Mouse (Mus musculus) midbrain, postnatal 0 days (tissue): ENCODE measurements around the gene Ugt1a7c. TPM values are rescaled to one million over a fixed set of nuclear protein-coding genes. Genes with fewer than 3 reads are reported as not detected.
"Not testable (repeated sequence)": the region's sequence is repeated elsewhere in the genome, so short reads cannot be mapped to it uniquely, and the experiment has no call there.

Source experiments
- ATAC-seq: fragments of 200-750 bp; cut with Nextera tagmentation; 2 replicates; pipeline ENCODE4 v1.8.0; 2017; ENCODE audit warnings: moderate number of reproducible peaks, mild to moderate bottlenecking, moderate TSS enrichment, moderate library complexity; ENCODE audit not compliant: low FRiP score
- DNase-seq: peaks from one replicate; pipeline ENCODE4 v3.0.0-alpha.2; 2015; ENCODE audit warnings: low spot score
- H3K27ac ChIP-seq: fragments of 300-500 bp; sonication (generic); 2 replicates; pipeline ENCODE4 v1.5.1; 2014; ENCODE audit warnings: low read depth, mild to moderate bottlenecking, low read length, mixed read lengths
- H3K27me3 ChIP-seq: fragments of 300-500 bp; sonication (generic); 2 replicates; pipeline ENCODE4 v1.6.1; 2014; ENCODE audit warnings: low read length, control low read depth, mixed read lengths; ENCODE audit not compliant: insufficient read depth
- H3K36me3 ChIP-seq: fragments of 300-500 bp; sonication (generic); 2 replicates; pipeline ENCODE4 v1.6.1; 2014; ENCODE audit warnings: low read length, control low read depth, mixed read lengths; ENCODE audit not compliant: insufficient read depth
- H3K4me1 ChIP-seq: fragments of 300-500 bp; sonication (generic); 2 replicates; pipeline ENCODE4 v1.6.1; 2014; ENCODE audit warnings: mild to moderate bottlenecking, control low read depth, antibody characterized with exemption, low read length, mixed read lengths; ENCODE audit not compliant: insufficient read depth
- H3K4me2 ChIP-seq: fragments of 300-500 bp; sonication (generic); 2 replicates; pipeline ENCODE4 v1.6.1; 2014; ENCODE audit warnings: low read depth, mild to moderate bottlenecking, low read length, mixed read lengths; ENCODE audit not compliant: poor library complexity, severe bottlenecking
- H3K4me3 ChIP-seq: fragments of 300-500 bp; sonication (generic); 2 replicates; pipeline ENCODE4 v1.5.1; 2014; ENCODE audit warnings: low read depth, mild to moderate bottlenecking, low read length, moderate library complexity
- H3K9ac ChIP-seq: fragments of 300-500 bp; sonication (generic); replicated peaks from 2 replicates; pipeline ENCODE4 v1.6.1; 2014; ENCODE audit warnings: mild to moderate bottlenecking, low read length, moderate library complexity, mixed read lengths; ENCODE audit not compliant: poor library complexity, severe bottlenecking
- H3K9me3 ChIP-seq: fragments of 300-500 bp; sonication (generic); 2 replicates; pipeline ENCODE4 v1.6.1; 2016; ENCODE audit warnings: low read length, control low read depth
- CTCF ChIP-seq: IDR thresholded peaks from 2 replicates; pipeline ENCODE4 v1.5.1; 2016; ENCODE audit warnings: antibody characterized with exemption, mild to moderate bottlenecking
- WGBS: fragments of 180-500 bp; shearing (Covaris S2); extraction: QIAGEN DNeasy Blood & Tissue Kit; methylation state at CpG from one replicate; pipeline ENCODE4 v1.1.7; 2014; 5-methylcytosine and 5-hydroxymethylcytosine counted together
- polyA plus RNA-seq: library from polyadenylated mRNA; unstranded; fragments of >200 nt; fragmentation: Nextera tagmentation; extraction: Ambion mirVana; gene quantifications from 2 replicates; pipeline ENCODE4 v1.2.1, GENCODE M21; 2015
- total RNA-seq: library from RNA; depleted of rRNA; stranded (reverse); fragments of >200 nt; gene quantifications from 2 replicates; pipeline ENCODE4 v1.2.3, GENCODE M21; 2014

Gene Ugt1a7c
- total and polyA plus RNA-seq, 2 experiments from 2014 or later: 1.5 to 1.6 TPM

- peaks cover 28% of the 10 kb centered on the region for H3K9me3 ChIP-seq
- H3K36me3 ChIP-seq: no peaks in the 10 kb centered on the region
- H3K9ac ChIP-seq: no peak overlapping the region
- ATAC-seq (no peak), DNase-seq (peak; percentile 3)
- H3K4me3 ChIP-seq: no peak overlapping the region
- H3K27ac ChIP-seq: no peak overlapping the region
- TF ChIP-seq CTCF: no peak
- 47% methylated on average over 4 of the region's 4 CpGs for WGBS
- no peak overlapping the region for H3K4me2 ChIP-seq
- H3K4me1 ChIP-seq: no peaks in the 10 kb centered on the region
- H3K27me3 ChIP-seq: no peaks in the 10 kb centered on the region
Measured at GRCm38 (mm10) chr1:88218591-88218990, 123.7 kb downstream of the Ugt1a7c start.

- WGBS: 21% methylated on average over 1 of the region's 1 CpGs
- no peak overlapping the region for H3K9ac ChIP-seq
- H3K27ac ChIP-seq: no peak overlapping the region
- no peaks in the 10 kb centered on the region for H3K4me1 ChIP-seq
- no peak overlapping the region for H3K4me3 ChIP-seq
- no peaks in the 10 kb centered on the region for H3K27me3 ChIP-seq
- H3K36me3 ChIP-seq: no peaks in the 10 kb centered on the region
- DNase-seq: no peak
- ATAC-seq: no peak
- H3K9me3 ChIP-seq: peaks cover 23% of the 10 kb centered on the region
- no peak overlapping the region for H3K4me2 ChIP-seq
- TF ChIP-seq CTCF: no peak
Measured at GRCm38 (mm10) chr1:88219054-88219453, 124.2 kb downstream of the Ugt1a7c start.

GRCm38 (mm10) chr1:88220336-88220735, 125.5 kb downstream of the Ugt1a7c start:
- no peak for TF ChIP-seq CTCF
- Histone ChIP-seq H3K9ac (no peak overlapping the region), H3K36me3 (no peaks in the 10 kb centered on the region), H3K9me3 (peaks cover 13% of the 10 kb centered on the region), H3K4me2 (no peak overlapping the region), H3K4me1 (no peaks in the 10 kb centered on the region), H3K27me3 (no peaks in the 10 kb centered on the region), H3K27ac (no peak overlapping the region), H3K4me3 (no peak overlapping the region)
- ATAC-seq (no peak), DNase-seq (no peak)

- no peaks in the 10 kb centered on the region for H3K36me3 ChIP-seq
- H3K9ac ChIP-seq: no peak overlapping the region
- no peaks in the 10 kb centered on the region for H3K4me1 ChIP-seq
- TF ChIP-seq CTCF: no peak
- H3K4me2 ChIP-seq: no peak overlapping the region
- no peak for DNase-seq
- no peaks in the 10 kb centered on the region for H3K27me3 ChIP-seq
- WGBS: 49% methylated on average over 2 of the region's 2 CpGs
- no peak for ATAC-seq
- no peak overlapping the region for H3K4me3 ChIP-seq
- peaks cover 24% of the 10 kb centered on the region for H3K9me3 ChIP-seq
- H3K27ac ChIP-seq: no peak overlapping the region
Measured at GRCm38 (mm10) chr1:88222216-88222615, 127.4 kb downstream of the Ugt1a7c start.

GRCm38 (mm10) chr1:88223011-88223515, 128.2 kb downstream of the Ugt1a7c start:
- H3K4me1 ChIP-seq, H3K27ac ChIP-seq, H3K9ac ChIP-seq, H3K4me2 ChIP-seq, H3K36me3 ChIP-seq, H3K4me3 ChIP-seq, H3K27me3 ChIP-seq, DNase-seq, ATAC-seq: not testable (repeated sequence)
- H3K9me3 ChIP-seq: peaks cover 32% of the 10 kb centered on the region

GRCm38 (mm10) chr1:88223591-88223990, 128.7 kb downstream of the Ugt1a7c start:
- 48% methylated on average over 1 of the region's 1 CpGs for WGBS
- no peaks in the 10 kb centered on the region for H3K4me1 ChIP-seq

More at GRCm38 (mm10) chr1:88223591-88223990, 128.7 kb downstream of the Ugt1a7c start:
- H3K36me3 ChIP-seq: no peaks in the 10 kb centered on the region
- no peak overlapping the region for H3K9ac ChIP-seq
- H3K4me3 ChIP-seq: no peak overlapping the region
- peaks cover 38% of the 10 kb centered on the region for H3K9me3 ChIP-seq
- no peak overlapping the region for H3K4me2 ChIP-seq
- no peak overlapping the region for H3K27ac ChIP-seq
- TF ChIP-seq CTCF: no peak
- H3K27me3 ChIP-seq: no peaks in the 10 kb centered on the region
- no peak for ATAC-seq
- no peak for DNase-seq
